Mouse (Mus musculus) intestine, embryonic 14.5 days (tissue): ENCODE data around the gene Pnpla2. TPM values are rescaled to one million over a fixed set of nuclear protein-coding genes. Genes with fewer than 3 reads are reported as not detected.
A peak's percentile ranks its signal among the peaks of the same experiment; 100 is the strongest.

ENCODE experiments used
- ATAC-seq: fragments of 200-750 bp; cut with Nextera tagmentation; replicated peaks from 2 replicates; pipeline ENCODE4 v1.8.0; 2017; ENCODE audit warnings: low read depth, moderate number of reproducible peaks, moderate TSS enrichment, moderate library complexity; ENCODE audit not compliant: low FRiP score, low TSS enrichment
- DNase-seq: peaks from one replicate; pipeline ENCODE4 v3.0.0-alpha.2; 2018; ENCODE audit warnings: low spot score
- H3K27ac ChIP-seq: fragments of 300-500 bp; sonication (generic); 2 replicates; pipeline ENCODE4 v1.5.1; 2014; ENCODE audit warnings: low read depth, mild to moderate bottlenecking, control low read depth
- H3K27me3 ChIP-seq: fragments of 300-500 bp; sonication (generic); replicated peaks from 2 replicates; pipeline ENCODE4 v1.6.1; 2014; ENCODE audit warnings: low read length, control low read depth; ENCODE audit not compliant: control insufficient read depth, insufficient read depth
- H3K36me3 ChIP-seq: fragments of 300-500 bp; sonication (generic); 2 replicates; pipeline ENCODE4 v1.6.1; 2014; ENCODE audit warnings: low read length, control low read depth; ENCODE audit not compliant: control insufficient read depth, insufficient read depth
- H3K4me1 ChIP-seq: fragments of 300-500 bp; sonication (generic); replicated peaks from 2 replicates; pipeline ENCODE4 v1.6.1; 2014; ENCODE audit warnings: low read length, control low read depth, mixed read lengths; ENCODE audit not compliant: control insufficient read depth, insufficient read depth
- H3K4me2 ChIP-seq: fragments of 300-500 bp; sonication (generic); 2 replicates; pipeline ENCODE4 v1.6.1; 2014; ENCODE audit warnings: low read length
- H3K4me3 ChIP-seq: fragments of 300-500 bp; sonication (generic); 2 replicates; pipeline ENCODE4 v1.5.1; 2014; ENCODE audit warnings: low read depth, low read length, control low read depth, mixed read lengths
- H3K9ac ChIP-seq: fragments of 300-500 bp; sonication (generic); 2 replicates; pipeline ENCODE4 v1.6.1; 2014; ENCODE audit warnings: mild to moderate bottlenecking, low read length
- H3K9me3 ChIP-seq: fragments of 300-500 bp; sonication (generic); 2 replicates; pipeline ENCODE4 v1.6.1; 2016; ENCODE audit warnings: low read length, control low read depth; ENCODE audit not compliant: control insufficient read depth
- WGBS: fragments of 180-500 bp; shearing (Covaris S2); extraction: QIAGEN DNeasy Blood & Tissue Kit; methylation state at CpG from one replicate; pipeline ENCODE4 v1.1.7; 2014; 5-methylcytosine and 5-hydroxymethylcytosine counted together
- polyA plus RNA-seq: library from polyadenylated mRNA; unstranded; fragments of >200 nt; fragmentation: Nextera tagmentation; extraction: Ambion mirVana; gene quantifications from 2 replicates; pipeline ENCODE4 v1.2.1, GENCODE M21; 2014

Pnpla2 gene
- polyA plus RNA-seq, 1 experiment from 2014 or later: 30.2 TPM

- ATAC-seq (no peak), DNase-seq (no peak)
- no peak overlapping the region for H3K4me3 ChIP-seq
- no peak overlapping the region for H3K9ac ChIP-seq
- no peaks in the 10 kb centered on the region for H3K9me3 ChIP-seq
- H3K27me3 ChIP-seq: no peaks in the 10 kb centered on the region
- no peak overlapping the region for H3K27ac ChIP-seq
- H3K36me3 ChIP-seq: peaks cover 37% of the 10 kb centered on the region
- H3K4me2 ChIP-seq: peak overlapping the region; percentile 29
- H3K4me1 ChIP-seq: peaks cover 14% of the 10 kb centered on the region
- 61% methylated on average over 9 of the region's 9 CpGs for WGBS
Observed at GRCm38 (mm10) chr7:141429840-141430584, 25.0 kb upstream of the Pnpla2 start.

GRCm38 (mm10) chr7:141430585-141431240 is 24.3 kb upstream of the Pnpla2 start:
- WGBS: 96% methylated on average over 9 of the region's 9 CpGs
- Histone ChIP-seq H3K9ac (no peak overlapping the region), H3K4me1 (peaks cover 18% of the 10 kb centered on the region), H3K36me3 (peaks cover 37% of the 10 kb centered on the region), H3K4me2 (no peak overlapping the region), H3K9me3 (no peaks in the 10 kb centered on the region), H3K4me3 (no peak overlapping the region), H3K27ac (no peak overlapping the region), H3K27me3 (no peaks in the 10 kb centered on the region)
- DNase-seq (no peak), ATAC-seq (no peak)

- Histone ChIP-seq H3K9me3 (no peaks in the 10 kb centered on the region), H3K27me3 (no peaks in the 10 kb centered on the region), H3K4me3 (no peak overlapping the region), H3K36me3 (peaks cover 37% of the 10 kb centered on the region), H3K9ac (no peak overlapping the region), H3K4me2 (no peak overlapping the region), H3K4me1 (peaks cover 25% of the 10 kb centered on the region), H3K27ac (no peak overlapping the region)
- WGBS: 93% methylated on average over 17 of the region's 19 CpGs
- ATAC-seq: no peak
- no peak for DNase-seq
Observed at GRCm38 (mm10) chr7:141431434-141432185, 23.4 kb upstream of the Pnpla2 start.

GRCm38 (mm10) chr7:141432186-141432611 is 22.8 kb upstream of the Pnpla2 start:
- 81% methylated on average over 8 of the region's 8 CpGs for WGBS
- H3K4me1 ChIP-seq: peaks cover 30% of the 10 kb centered on the region
- no peak overlapping the region for H3K4me3 ChIP-seq

GRCm38 (mm10) chr7:141432741-141433516 is 22.1 kb upstream of the Pnpla2 start:
- Histone ChIP-seq H3K9me3 (no peaks in the 10 kb centered on the region), H3K36me3 (peaks cover 38% of the 10 kb centered on the region), H3K4me2 (no peak overlapping the region), H3K4me1 (peaks cover 30% of the 10 kb centered on the region), H3K27me3 (no peaks in the 10 kb centered on the region), H3K9ac (0 out of 2 replicates have a peak overlapping the region, but pooled peaks have one; percentile 10), H3K4me3 (no peak overlapping the region), H3K27ac (no peak overlapping the region)
- ATAC-seq (no peak), DNase-seq (no peak)
- WGBS: 87% methylated on average over 6 of the region's 6 CpGs

More at GRCm38 (mm10) chr7:141432186-141432611, 22.8 kb upstream of the Pnpla2 start:
- no peak overlapping the region for H3K9ac ChIP-seq
- no peak overlapping the region for H3K4me2 ChIP-seq
- no peak overlapping the region for H3K27ac ChIP-seq
- no peaks in the 10 kb centered on the region for H3K27me3 ChIP-seq
- ATAC-seq (no peak), DNase-seq (no peak)
- H3K36me3 ChIP-seq: peaks cover 37% of the 10 kb centered on the region
- no peaks in the 10 kb centered on the region for H3K9me3 ChIP-seq

- peak overlapping the region; percentile 46 for H3K4me3 ChIP-seq
- 73% methylated on average over 15 of the region's 15 CpGs for WGBS
- H3K27me3 ChIP-seq: no peaks in the 10 kb centered on the region
- H3K9ac ChIP-seq: peak overlapping the region; percentile 45
- H3K9me3 ChIP-seq: no peaks in the 10 kb centered on the region
- no peak overlapping the region for H3K27ac ChIP-seq
- H3K36me3 ChIP-seq: peaks cover 47% of the 10 kb centered on the region
- H3K4me1 ChIP-seq: peaks cover 30% of the 10 kb centered on the region
- peak overlapping the region; percentile 88 for H3K4me2 ChIP-seq
- no peak for DNase-seq
- no peak for ATAC-seq
Observed at GRCm38 (mm10) chr7:141433517-141434400, 21.2 kb upstream of the Pnpla2 start.

- peak overlapping the region; percentile 88 for H3K4me2 ChIP-seq
- no peaks in the 10 kb centered on the region for H3K9me3 ChIP-seq
- peak overlapping the region; percentile 46 for H3K4me3 ChIP-seq
- H3K4me1 ChIP-seq: peaks cover 28% of the 10 kb centered on the region
- H3K27me3 ChIP-seq: no peaks in the 10 kb centered on the region
- peak overlapping the region; percentile 23; the same call in 1 of the 2 replicates for H3K27ac ChIP-seq
- DNase-seq (peak; percentile 65), ATAC-seq (no peak)
- H3K9ac ChIP-seq: peak overlapping the region; percentile 45
- 23% methylated on average over 8 of the region's 8 CpGs for WGBS
- peaks cover 54% of the 10 kb centered on the region for H3K36me3 ChIP-seq
Observed at GRCm38 (mm10) chr7:141434464-141434863, 20.5 kb upstream of the Pnpla2 start.
